Mouse (Mus musculus) forebrain, embryonic 13.5 days (tissue): ENCODE data around the gene Cnpy1. TPM values are rescaled to one million over a fixed set of nuclear protein-coding genes. Genes with fewer than 3 reads are reported as not detected.

Experiments
- ATAC-seq: fragments of 200-750 bp; cut with Nextera tagmentation; 2 replicates; pipeline ENCODE4 v1.8.0; 2017
- H3K27ac ChIP-seq: fragments of 300-500 bp; sonication (generic); 2 replicates; pipeline ENCODE4 v1.5.1; 2015; ENCODE audit warnings: inconsistent platforms, mild to moderate bottlenecking, moderate library complexity
- H3K27me3 ChIP-seq: fragments of 300-500 bp; sonication (generic); 2 replicates; pipeline ENCODE4 v1.6.1; 2015; ENCODE audit warnings: mild to moderate bottlenecking, inconsistent platforms
- H3K36me3 ChIP-seq: fragments of 300-500 bp; sonication (generic); 2 replicates; pipeline ENCODE4 v1.6.1; 2015; ENCODE audit warnings: mild to moderate bottlenecking, inconsistent platforms; ENCODE audit not compliant: poor library complexity, severe bottlenecking
- H3K4me1 ChIP-seq: fragments of 300-500 bp; sonication (generic); 2 replicates; pipeline ENCODE4 v1.6.1; 2015; ENCODE audit warnings: inconsistent platforms
- H3K4me2 ChIP-seq: fragments of 300-500 bp; sonication (generic); 2 replicates; pipeline ENCODE4 v1.6.1; 2015; ENCODE audit warnings: inconsistent platforms, mild to moderate bottlenecking, moderate library complexity
- H3K4me3 ChIP-seq: fragments of 300-500 bp; sonication (generic); 2 replicates; pipeline ENCODE4 v1.5.1; 2015; ENCODE audit warnings: mild to moderate bottlenecking, inconsistent platforms
- H3K9ac ChIP-seq: fragments of 300-500 bp; sonication (generic); 2 replicates; pipeline ENCODE4 v1.6.1; 2015; ENCODE audit warnings: mild to moderate bottlenecking, inconsistent platforms
- H3K9me3 ChIP-seq: fragments of 300-500 bp; sonication (generic); replicated peaks from 2 replicates; pipeline ENCODE4 v1.6.1; 2016; ENCODE audit warnings: inconsistent platforms
- WGBS: fragments of 180-500 bp; shearing (Covaris S2); methylation state at CpG from one replicate; pipeline ENCODE4 v1.1.7; 2015; 5-methylcytosine and 5-hydroxymethylcytosine counted together
- polyA plus RNA-seq: library from polyadenylated mRNA; unstranded; fragments of >200 nt; fragmentation: Nextera tagmentation; extraction: Ambion mirVana; gene quantifications from 2 replicates; pipeline ENCODE4 v1.2.1, GENCODE M21; 2015

Gene Cnpy1
- polyA plus RNA-seq, 1 experiment from 2014 or later: 1.7 TPM

DNA sequence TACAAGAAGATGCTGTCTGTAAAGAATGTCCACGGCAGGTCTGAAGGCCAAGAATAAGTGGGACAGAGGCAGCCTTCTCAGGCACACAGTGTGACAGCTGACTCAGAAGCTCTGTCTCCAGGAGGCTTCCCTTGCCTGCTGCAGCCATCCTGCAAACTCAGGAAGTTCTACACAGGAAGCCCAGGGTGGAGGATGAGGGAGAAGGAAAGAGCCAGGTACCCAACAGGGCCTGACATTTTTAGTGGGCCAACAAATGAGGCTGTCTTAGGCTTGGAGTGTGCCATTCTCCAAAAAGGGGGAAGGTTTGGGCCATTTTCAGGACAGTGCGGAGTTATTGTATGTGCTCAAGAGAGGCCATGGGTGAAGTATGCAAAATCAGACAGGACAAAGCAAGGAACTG, 7.9 kb downstream of the Cnpy1 start:
- Histone ChIP-seq H3K4me1 (no peaks in the 10 kb centered on the region), H3K9me3 (no peaks in the 10 kb centered on the region), H3K4me2 (no peak overlapping the region), H3K27me3 (no peaks in the 10 kb centered on the region), H3K36me3 (no peaks in the 10 kb centered on the region), H3K27ac (no peak overlapping the region), H3K9ac (no peak overlapping the region), H3K4me3 (no peak overlapping the region)
- 81% methylated on average over 2 of the region's 2 CpGs for WGBS
- no peak for ATAC-seq

DNA sequence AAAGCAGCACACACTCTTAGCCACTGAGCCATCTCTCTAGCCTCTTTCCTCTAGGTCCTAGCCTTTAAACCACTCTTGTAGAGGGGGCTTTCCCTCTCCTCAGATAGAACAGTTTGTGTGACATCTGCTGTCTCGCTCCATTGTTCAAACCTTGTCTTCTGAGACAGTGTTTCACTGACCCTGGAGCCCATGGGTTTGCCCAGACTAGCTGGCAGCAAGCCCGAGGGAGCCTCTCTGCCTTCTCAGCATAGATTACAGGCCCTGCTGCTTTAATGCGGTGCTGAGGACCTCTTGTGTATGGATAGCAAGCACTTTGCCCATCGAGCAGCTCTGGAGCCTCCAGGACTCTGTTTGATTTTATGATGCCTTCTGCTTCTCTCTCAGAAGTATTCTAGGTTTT, 8.6 kb downstream of the Cnpy1 start:
- no peak overlapping the region for H3K9ac ChIP-seq
- H3K27me3 ChIP-seq: no peaks in the 10 kb centered on the region
- no peaks in the 10 kb centered on the region for H3K4me1 ChIP-seq
- H3K36me3 ChIP-seq: no peaks in the 10 kb centered on the region
- no peak overlapping the region for H3K4me3 ChIP-seq
- no peaks in the 10 kb centered on the region for H3K9me3 ChIP-seq
- no peak for ATAC-seq
- 41% methylated on average over 4 of the region's 4 CpGs for WGBS
- H3K27ac ChIP-seq: no peak overlapping the region
- H3K4me2 ChIP-seq: no peak overlapping the region

DNA sequence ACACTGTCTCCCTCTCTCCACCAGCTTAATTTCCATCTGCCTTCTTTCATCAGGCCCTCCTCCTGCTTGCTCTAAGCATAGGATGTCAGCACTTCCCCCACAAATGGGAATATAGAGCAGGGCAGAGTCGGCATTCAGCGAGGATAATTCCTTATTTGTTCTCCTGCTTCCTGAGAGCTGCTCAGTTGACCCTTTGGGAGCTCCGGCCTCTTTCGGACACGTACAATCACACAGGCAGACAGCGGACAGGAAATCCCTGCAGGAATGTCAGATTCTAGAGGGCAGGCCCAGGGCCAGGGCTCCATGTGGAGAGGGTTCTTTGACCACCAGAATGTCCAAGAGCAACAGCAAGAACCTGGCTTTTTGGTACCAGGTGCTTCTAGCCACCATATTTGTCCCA, 9.5 kb downstream of the Cnpy1 start:
- H3K27ac ChIP-seq: no peak overlapping the region
- no peak overlapping the region for H3K9ac ChIP-seq
- H3K27me3 ChIP-seq: no peaks in the 10 kb centered on the region
- ATAC-seq: no peak
- no peak overlapping the region for H3K4me3 ChIP-seq
- H3K4me1 ChIP-seq: no peaks in the 10 kb centered on the region
- no peaks in the 10 kb centered on the region for H3K36me3 ChIP-seq
- H3K4me2 ChIP-seq: no peak overlapping the region
- H3K9me3 ChIP-seq: no peaks in the 10 kb centered on the region
- WGBS: 5% methylated on average over 6 of the region's 6 CpGs

DNA sequence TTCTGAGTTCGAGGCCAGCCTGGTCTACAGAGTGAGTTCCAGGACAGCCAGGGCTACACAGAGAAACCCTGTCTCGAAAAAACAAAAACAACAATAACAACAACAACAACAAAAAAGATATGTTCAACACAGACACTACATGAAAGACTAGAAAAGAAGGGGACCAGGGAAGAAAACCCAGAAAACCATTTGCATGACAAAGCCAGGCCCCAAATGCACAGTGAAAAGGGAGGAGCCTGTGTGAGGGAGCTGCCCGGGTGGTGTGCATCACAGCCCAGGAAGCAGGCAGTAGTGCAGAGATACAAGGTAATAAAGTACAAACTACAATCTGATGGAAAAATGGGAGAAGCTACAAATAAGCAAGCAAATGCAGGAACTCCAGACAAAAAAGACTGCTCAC, 13.5 kb downstream of the Cnpy1 start:
- ATAC-seq: no peak
- no peaks in the 10 kb centered on the region for H3K9me3 ChIP-seq
- H3K27me3 ChIP-seq: no peaks in the 10 kb centered on the region
- H3K4me1 ChIP-seq: no peaks in the 10 kb centered on the region
- no peak overlapping the region for H3K4me2 ChIP-seq
- 63% methylated on average over 3 of the region's 3 CpGs for WGBS
- H3K9ac ChIP-seq: no peak overlapping the region
- H3K27ac ChIP-seq: no peak overlapping the region
- no peaks in the 10 kb centered on the region for H3K36me3 ChIP-seq
- no peak overlapping the region for H3K4me3 ChIP-seq

DNA sequence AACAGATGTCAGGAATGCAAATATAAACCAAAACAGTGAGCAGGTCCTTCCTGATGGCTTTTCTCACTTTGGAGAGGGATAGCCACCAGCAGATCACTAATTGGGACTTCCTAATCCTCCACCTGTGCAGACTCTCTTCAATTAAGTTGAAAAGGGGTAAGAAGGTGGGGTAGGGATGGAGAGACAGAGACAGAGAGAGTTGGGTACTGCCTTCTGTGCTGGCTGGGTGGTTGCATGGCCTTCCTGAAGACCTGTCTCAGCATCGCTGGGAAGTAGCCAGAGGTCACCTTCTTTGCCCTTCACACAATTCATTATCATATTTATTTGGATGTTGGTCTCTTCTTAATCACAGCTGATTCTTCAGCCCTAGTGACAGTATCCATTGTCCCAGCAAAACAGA, 26.0 kb downstream of the Cnpy1 start:
- Histone ChIP-seq H3K36me3 (no peaks in the 10 kb centered on the region), H3K9ac (no peak overlapping the region), H3K4me3 (no peak overlapping the region), H3K4me1 (no peaks in the 10 kb centered on the region), H3K4me2 (no peak overlapping the region), H3K9me3 (no peaks in the 10 kb centered on the region), H3K27ac (no peak overlapping the region), H3K27me3 (peaks cover 23% of the 10 kb centered on the region)
- WGBS: 88% methylated on average over 1 of the region's 1 CpGs
- ATAC-seq: no peak

GRCm38 (mm10) chr5:28213441-28213840, 32.2 kb downstream of the Cnpy1 start:
- no peak for ATAC-seq
- Histone ChIP-seq H3K27ac (no peak overlapping the region), H3K4me2 (no peak overlapping the region), H3K27me3 (peaks cover 77% of the 10 kb centered on the region), H3K9ac (no peak overlapping the region), H3K9me3 (no peaks in the 10 kb centered on the region), H3K36me3 (no peaks in the 10 kb centered on the region), H3K4me1 (peaks cover 29% of the 10 kb centered on the region), H3K4me3 (no peak overlapping the region)
- WGBS: 52% methylated on average over 2 of the region's 2 CpGs

GRCm38 (mm10) chr5:28211651-28212310, 33.8 kb downstream of the Cnpy1 start:
- Histone ChIP-seq H3K9ac (no peak overlapping the region), H3K9me3 (no peaks in the 10 kb centered on the region), H3K36me3 (no peaks in the 10 kb centered on the region), H3K27me3 (peaks cover 89% of the 10 kb centered on the region), H3K27ac (no peak overlapping the region), H3K4me3 (peak overlapping the region; percentile 9; the same call in 1 of the 2 replicates), H3K4me2 (peak overlapping the region; percentile 67), H3K4me1 (peaks cover 29% of the 10 kb centered on the region)
- ATAC-seq: no peak
- WGBS: 2% methylated on average over 15 of the region's 15 CpGs

- peak overlapping the region; percentile 9; the same call in 1 of the 2 replicates for H3K4me3 ChIP-seq
- H3K36me3 ChIP-seq: no peaks in the 10 kb centered on the region
- no peak for ATAC-seq
- H3K27ac ChIP-seq: no peak overlapping the region
- peaks cover 94% of the 10 kb centered on the region for H3K27me3 ChIP-seq
- H3K9ac ChIP-seq: no peak overlapping the region
- under 1% methylated on average over 29 of the region's 29 CpGs for WGBS
- no peaks in the 10 kb centered on the region for H3K9me3 ChIP-seq
- peak overlapping the region; percentile 67 for H3K4me2 ChIP-seq
- peaks cover 29% of the 10 kb centered on the region for H3K4me1 ChIP-seq
Measured at GRCm38 (mm10) chr5:28210591-28211550, 34.7 kb downstream of the Cnpy1 start.

- Histone ChIP-seq H3K9ac (peak overlapping the region; percentile 54), H3K36me3 (no peaks in the 10 kb centered on the region), H3K4me2 (peak overlapping the region; percentile 67), H3K27me3 (peaks cover 94% of the 10 kb centered on the region), H3K9me3 (no peaks in the 10 kb centered on the region), H3K4me1 (peaks cover 29% of the 10 kb centered on the region), H3K4me3 (peak overlapping the region; percentile 38), H3K27ac (no peak overlapping the region)
- ATAC-seq: peak; percentile 79
- under 1% methylated on average over 77 of the region's 80 CpGs for WGBS
Measured at GRCm38 (mm10) chr5:28209549-28210431, 35.8 kb downstream of the Cnpy1 start.

GRCm38 (mm10) chr5:28208726-28209520, 36.7 kb downstream of the Cnpy1 start:
- Histone ChIP-seq H3K4me1 (peaks cover 29% of the 10 kb centered on the region), H3K9me3 (no peaks in the 10 kb centered on the region), H3K27ac (no peak overlapping the region), H3K9ac (no peak overlapping the region), H3K36me3 (no peaks in the 10 kb centered on the region), H3K27me3 (peaks cover 94% of the 10 kb centered on the region), H3K4me2 (peak overlapping the region; percentile 67), H3K4me3 (peak overlapping the region; percentile 38)
- WGBS: 11% methylated on average over 20 of the region's 20 CpGs
- ATAC-seq: no peak

DNA sequence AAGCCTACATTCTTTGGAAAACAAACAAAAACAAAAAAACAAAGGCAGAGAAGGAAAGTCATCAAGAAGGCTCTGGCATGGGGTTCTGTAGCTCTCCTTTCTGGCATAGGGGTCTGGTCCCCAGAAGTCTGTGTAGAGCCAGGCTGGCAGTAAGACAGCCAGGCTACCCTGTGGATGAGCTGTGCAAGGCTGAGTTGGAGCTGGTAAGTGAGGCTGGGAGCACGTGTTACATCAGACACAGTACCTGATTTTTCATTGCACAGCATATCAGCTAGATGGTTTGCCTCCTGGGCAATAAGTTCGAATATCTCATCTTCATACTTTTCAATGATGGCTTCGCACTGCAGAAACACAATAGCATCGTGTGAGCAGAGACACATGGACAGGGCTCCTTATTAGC, 38.6 kb downstream of the Cnpy1 start:
- Histone ChIP-seq H3K4me3 (no peak overlapping the region), H3K27me3 (peaks cover 94% of the 10 kb centered on the region), H3K4me2 (no peak overlapping the region), H3K4me1 (peaks cover 28% of the 10 kb centered on the region), H3K36me3 (no peaks in the 10 kb centered on the region), H3K27ac (no peak overlapping the region), H3K9ac (no peak overlapping the region), H3K9me3 (no peaks in the 10 kb centered on the region)
- 58% methylated on average over 4 of the region's 4 CpGs for WGBS
- ATAC-seq: no peak
